Mouse (Mus musculus) megakaryocyte progenitor cell, adult 5-6 weeks (primary cell): ENCODE measurements at regions not wholly inside any gene's neighbourhood (a gene's known extent, or its start where the extent isn't known, plus 50 kb on each side); places are given as distances from the start of the nearest gene placed in this dataset.

Experiments
- ATAC-seq: replicated peaks from 2 replicates; pipeline ENCODE4 v1.8.0; 2016; ENCODE audit warnings: mild to moderate bottlenecking, moderate TSS enrichment, inconsistent platforms; ENCODE audit not compliant: poor library complexity

DNA sequence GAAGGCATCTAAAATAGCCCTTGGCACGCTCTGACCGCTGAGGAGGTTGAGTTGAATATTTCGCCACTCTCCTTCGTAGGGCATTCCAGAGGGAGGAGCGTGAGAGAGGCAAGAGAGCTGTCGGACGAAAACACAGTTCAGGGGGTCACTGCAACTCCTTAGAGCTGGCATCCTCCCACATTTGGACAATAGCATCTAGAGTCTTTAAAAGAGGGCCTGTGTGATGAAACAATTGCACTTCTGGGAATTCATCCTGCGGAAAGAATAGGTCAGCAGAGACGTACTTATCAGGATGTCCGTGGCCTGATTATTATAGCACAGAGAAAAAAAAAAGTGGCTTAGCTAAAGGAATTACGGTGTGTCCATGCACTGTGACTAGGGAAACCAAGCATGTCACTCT is 156.8 kb downstream of the Efnb1 start:
- ATAC-seq: no peak

DNA sequence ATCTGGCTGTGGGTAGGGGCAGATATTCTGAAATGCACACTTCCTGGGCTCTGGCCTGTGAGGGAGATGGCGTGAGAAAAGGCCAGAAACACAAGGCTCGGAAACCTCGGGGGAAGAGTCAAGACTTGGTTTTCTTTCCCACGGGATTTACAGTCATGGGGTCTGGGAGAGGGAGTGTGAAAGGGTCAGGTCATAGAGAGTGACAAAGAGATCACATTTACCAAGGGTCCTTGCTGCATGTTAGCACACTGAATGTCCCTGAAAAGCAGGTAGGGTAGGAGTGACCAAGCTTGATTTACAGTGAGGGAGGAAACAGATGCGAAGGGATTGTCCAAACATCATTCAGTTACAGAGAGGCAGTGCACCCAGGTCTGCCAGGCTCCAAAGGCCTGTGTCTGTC is 156.0 kb downstream of the Efnb1 start:
- 0 out of 2 replicates have a peak, but pooled peaks have one; percentile 39 for ATAC-seq

DNA sequence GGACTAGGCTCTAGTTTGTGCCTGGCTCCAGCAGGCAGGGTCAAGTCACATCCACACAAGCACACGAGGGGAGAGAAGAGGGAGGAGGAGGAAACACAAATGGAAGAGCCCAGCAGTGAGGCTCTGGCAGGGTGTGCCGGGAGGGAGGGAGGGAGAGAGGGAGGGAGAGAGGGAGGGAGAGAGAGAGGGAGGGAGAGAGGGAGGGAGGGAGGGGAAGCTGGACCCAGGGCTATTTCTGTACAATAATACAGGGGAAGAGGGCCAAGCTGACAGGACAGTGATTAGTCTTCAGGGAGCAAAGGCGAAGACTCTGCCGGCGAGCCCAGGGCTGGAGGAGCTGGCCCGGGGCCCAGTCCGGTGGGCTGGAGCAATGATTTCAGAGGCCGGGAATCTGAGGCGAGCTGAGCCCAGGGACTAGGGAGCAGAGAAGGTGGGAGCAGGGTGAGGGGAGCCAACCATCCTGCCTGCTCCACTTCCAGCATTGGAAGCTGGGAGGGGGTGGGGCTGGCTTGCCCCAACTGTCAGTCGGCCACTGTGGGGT is 155.6 kb downstream of the Efnb1 start:
- ATAC-seq: no peak

DNA sequence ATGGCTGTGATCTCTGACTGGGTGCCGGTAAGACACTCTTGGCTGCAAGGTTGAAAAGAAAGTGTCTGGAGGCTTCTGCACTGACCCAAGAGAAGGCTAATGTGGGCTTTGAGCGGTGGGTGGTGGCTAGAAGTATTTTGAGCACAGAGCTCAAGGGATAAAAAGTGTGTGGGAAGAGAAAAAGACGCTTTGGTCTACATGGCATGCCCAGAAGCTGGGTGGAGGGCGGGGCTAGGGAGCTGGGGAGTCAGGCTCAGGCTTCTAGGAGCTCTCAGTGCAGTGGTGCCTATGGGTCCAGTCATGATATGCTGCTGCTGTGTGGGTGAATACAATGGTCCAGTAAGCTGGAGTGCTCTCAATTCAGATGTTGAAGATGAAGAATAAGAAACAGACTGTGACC is 152.1 kb downstream of the Efnb1 start:
- ATAC-seq: no peak

DNA sequence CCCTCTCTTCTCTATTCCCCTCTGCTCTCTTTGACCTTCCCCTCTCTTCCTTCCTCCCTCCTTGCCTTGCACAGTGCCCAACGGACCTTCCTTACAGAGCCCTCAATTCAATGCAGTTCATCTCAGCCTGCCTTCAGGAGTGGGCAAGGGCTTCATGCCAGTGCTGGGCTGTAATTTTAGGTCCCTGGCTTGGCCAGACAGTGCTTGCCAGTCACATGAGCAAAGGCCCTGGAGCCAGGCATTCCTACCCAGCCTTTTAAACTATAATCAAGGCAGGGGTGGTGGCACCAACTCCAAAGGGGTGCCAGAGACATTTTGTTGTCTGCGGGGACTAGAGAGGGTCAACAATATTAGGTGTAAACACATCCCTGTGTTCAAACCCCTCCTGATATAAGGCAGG is 150.9 kb downstream of the Efnb1 start:
- ATAC-seq: no peak

DNA sequence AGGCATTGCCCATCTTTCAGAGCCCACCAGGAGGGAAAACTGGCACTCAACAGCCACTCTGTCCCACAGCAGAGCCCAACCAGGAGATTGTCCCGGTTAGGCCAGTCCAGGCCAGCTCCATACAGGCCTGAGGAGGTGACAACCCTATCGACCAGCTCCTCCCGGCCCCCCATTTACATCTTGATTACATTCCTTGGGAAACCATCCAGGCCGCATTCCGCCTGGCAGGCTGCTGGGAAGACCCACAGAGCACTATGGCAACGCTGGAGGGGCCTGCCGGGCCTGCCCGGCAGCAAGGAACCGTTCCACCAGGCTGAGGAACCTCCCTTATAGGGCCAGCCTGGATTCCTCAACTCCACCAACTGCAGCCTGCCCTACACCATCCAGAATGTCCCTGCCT is 149.7 kb downstream of the Efnb1 start:
- no peak for ATAC-seq

DNA sequence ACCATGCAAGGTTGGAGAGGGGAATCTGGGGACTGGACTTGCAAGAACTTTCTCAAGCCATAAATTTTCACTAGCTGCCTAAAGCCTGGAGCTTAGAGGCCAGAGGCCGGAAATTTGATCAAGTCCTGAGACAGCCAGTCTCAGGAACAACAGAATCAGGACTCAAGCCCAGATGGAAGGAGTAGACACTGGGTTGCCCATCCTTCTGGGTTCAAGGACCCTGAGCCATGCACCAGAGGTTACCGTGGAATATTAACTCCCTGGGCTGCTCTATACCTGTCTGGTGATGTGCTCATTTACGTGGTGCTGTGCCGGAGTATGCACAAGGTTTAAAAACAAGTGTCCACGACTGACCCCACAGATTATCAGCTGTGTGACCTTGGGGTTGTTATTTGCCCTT is 145.1 kb downstream of the Efnb1 start:
- ATAC-seq: no peak

DNA sequence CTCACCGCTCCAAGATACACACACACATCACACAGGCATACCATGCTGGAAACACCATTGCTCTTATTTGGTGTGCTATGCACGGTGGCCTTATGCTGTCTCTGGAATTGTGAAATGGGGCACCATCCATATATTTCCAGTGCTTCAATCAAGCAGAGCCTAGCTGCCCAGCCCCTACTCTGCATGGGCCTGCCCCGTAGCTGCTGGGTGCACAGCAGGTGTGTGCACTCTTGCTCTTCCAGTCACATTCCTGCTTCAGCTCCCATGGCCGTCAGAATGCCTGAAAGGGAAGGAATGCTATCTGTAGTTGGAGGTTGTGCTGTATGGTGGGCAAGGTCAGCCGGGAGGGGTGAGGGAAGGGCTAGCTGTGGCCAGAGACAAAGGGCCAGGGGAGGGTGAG is 144.6 kb downstream of the Efnb1 start:
- no peak for ATAC-seq

DNA sequence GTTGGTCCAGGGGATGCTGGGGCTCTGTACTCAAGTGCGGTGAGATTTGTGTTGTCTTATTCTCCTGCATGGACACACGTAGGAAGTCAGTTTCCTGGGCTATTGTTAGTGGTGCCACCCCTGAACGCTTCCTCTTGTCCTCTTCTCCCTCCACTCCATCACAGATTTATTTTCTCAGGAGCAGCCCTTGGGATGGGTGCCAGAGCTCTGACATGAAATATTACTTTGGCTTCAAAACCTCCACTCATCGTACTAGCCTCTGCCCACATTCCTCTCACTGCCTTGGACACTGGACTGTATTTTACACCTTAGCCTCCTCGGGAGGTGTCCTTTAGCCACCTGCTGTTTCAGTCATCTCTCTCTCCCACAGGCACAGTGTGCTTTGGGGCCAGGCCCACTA is 139.6 kb downstream of the Efnb1 start:
- no peak for ATAC-seq

DNA sequence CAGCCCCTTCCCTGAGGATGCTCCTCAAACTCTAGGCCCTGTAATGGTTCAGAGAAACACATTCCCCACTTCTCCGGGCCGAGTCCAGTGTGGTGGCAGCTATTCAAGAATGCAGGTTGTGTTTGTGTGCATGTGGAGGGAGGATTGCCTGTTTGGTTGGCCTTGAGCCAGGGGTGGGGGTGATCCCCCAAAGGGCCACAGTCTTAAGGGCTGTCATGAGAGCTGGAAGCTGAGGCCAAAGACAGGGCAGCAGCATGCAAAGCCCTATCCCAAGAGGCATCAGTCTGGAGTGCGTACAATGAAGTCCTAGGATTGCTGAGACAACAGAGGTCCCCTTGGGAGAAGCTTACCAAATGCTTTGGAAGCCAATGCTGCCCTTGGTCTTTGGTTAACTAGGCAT is 136.0 kb downstream of the Efnb1 start:
- no peak for ATAC-seq

DNA sequence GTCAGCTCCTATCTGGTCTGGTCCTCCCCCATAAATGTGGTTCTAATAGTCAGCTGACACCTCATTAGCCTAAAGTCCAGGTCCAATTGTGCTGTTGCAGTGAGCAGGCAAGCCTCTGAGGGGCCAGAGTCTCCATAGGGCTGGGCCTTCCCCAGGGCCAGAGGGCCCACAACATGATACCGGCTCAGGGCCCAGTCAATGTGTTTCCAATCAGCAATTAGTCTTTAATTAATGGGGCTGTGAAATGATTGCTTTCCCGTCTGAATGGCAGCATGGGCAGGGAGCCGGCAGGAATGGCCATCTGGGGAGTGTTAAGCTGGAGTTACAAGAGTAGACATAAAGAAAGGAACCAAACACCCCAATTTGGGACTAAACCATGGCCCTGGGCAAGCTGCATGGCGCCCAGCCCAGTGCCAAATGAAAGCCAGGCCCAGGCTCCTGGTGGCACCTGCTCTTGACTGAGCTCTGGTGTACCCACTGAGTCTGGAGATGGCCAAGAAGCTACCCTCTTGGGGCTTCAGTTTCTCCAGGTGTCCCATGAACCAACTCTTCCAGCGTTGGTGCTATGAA is 113.2 kb downstream of the Efnb1 start:
- no peak for ATAC-seq

DNA sequence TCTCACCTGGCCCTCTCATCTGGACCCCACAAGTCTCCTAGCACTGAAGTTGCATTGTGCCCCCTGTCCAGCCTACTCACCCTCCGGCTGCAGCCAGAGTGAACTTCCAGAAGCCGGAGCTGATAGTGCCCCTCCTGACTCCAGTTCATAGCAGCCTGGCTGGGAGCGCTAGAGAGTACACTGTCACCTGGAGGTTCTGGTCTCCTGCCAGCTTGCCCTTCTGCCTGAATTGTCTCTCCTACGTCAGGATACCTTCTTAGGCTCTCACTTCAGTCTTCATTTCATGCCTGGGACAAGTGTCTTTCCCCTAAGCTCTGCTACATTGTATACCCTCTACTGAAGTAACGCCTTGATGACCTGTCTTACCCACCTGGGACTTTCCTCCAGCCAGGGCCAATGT is 112.3 kb downstream of the Efnb1 start:
- ATAC-seq: no peak

DNA sequence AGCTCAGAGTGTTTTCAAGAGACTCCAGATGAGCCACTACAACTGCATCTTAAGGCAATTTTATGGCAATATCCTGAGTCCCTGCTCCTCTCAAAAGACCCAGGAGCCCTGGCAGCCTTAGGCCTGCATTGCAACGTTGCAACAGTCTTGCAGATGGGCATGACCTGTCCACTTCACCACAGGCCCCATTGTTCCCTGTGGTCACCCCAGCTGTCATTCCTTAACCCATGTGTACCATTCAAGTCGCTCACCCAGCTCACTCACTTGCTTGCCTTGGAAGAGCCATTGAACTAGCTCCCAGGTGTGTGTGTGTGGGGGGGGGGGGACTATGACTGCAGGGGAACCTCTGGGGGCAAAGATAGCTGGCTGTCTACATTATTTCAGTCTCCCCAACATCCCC is 110.8 kb downstream of the Efnb1 start:
- no peak for ATAC-seq

DNA sequence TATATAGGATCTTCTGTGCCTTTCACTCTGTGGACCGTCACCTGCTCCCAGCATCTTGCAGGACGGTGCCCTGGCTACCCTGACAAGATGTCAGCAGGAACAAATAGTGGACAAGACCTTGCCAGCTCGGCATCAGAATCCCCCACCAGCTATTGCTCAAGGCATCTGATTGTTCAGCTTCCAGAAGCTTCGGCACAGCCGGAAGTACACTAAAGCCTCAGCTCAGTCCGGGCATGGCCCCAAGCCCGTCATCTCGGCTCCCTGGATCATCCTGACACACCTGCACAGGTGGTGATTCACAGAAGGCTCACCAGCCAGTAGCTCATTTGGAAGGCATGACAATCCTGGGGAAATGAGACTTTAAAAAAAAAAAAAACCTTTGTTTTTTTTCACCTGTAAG is 110.1 kb downstream of the Efnb1 start:
- ATAC-seq: no peak

DNA sequence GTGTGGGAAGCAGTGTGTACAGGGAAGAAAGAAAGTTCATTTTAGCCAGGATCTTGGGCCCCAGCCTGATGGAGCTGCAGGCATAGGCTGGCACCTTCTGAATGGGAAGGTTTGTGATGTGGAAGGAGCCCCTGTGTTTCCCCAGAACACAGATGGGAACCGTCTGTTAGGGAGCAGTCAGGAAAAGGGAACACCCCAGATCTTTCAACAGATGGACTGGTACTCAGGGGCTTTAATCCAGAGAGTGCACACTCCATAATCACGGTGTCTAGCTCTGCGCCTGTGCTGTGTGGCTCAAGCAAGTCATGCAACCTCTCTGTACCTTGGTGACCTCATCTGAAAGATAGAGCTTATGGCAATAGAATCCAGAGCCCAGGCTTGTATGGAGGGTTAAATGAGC is 109.6 kb downstream of the Efnb1 start:
- no peak for ATAC-seq

DNA sequence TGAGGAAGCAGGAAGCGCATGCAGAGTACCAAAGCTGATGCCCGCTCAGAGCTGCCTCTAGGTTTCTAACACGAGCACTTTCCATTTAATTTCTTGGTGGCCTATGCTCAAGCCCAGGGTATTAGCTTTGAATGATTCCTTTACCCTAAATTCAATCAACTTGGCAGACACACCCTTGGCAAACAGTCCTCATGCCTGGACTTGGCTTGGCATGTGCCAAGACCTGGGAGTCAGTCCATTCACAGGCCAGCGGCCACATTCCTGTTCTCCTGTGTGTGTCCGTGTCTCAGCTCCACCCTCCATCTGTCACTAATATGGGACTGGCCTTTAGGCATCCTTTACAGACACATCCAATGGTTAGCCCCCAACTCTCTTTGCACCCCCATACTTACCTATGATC is 107.3 kb downstream of the Efnb1 start:
- ATAC-seq: no peak

DNA sequence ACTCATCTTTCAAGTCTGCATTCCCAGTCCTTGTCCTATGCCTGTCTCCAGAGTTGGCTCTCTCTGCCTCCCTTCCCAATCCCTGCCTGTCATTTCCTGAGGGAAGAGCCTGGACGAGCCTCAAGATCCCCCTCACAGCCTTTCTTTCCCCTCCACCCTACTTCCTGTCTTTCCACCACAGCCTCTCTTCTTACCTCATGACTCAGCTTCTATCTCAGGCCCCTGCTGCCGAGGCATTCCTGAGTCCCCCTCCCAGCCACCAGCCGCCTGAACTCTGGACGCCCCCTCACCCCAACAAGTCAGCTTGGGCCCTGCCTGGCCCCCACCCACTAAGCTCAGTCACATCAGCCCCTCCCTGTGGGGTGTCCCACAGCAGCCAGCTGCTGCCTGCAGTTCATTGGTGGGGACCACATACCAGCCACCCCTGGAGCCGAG is 105.8 kb downstream of the Efnb1 start:
- peak; percentile 34; the same call in 1 of the 2 replicates for ATAC-seq

DNA sequence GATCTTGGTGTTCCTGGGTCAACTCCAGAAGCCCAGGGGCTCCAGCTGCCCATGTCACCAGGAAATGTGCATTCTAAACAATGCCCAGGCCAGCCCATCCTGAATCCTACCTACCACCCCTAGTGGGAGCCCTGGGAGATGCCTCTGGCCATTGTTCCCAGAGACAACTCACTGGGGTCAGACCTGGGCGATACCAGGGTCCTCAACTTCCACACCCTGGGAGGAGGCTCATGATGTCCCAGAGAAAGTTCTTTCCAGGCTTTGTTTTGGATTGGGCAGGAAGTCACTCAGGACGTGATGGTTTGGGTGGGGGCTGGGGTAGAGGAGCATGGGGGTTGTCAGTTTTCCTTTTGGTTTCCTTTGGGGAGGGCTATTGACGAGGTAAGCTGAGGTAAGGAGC is 97.1 kb downstream of the Efnb1 start:
- no peak for ATAC-seq

DNA sequence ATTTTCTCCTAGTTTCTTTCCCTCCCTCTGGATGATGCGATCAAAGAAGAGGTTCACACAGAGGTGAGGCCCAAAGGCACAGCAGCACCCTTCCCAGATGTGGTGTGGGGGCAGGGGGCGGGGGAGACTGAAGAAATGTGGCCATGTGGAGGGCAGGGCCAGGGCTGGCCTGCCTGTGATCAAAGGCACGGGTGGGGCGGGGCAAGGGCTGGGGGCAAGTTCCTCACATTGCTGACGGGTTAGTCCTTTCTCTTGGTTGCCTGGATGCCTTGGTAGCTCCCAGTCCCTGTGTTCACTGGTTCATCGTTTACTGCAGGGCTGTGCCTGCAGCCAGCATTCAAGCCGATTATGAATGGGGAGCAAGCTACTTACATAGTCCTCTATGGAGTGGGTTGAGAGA is 96.4 kb downstream of the Efnb1 start:
- ATAC-seq: no peak

DNA sequence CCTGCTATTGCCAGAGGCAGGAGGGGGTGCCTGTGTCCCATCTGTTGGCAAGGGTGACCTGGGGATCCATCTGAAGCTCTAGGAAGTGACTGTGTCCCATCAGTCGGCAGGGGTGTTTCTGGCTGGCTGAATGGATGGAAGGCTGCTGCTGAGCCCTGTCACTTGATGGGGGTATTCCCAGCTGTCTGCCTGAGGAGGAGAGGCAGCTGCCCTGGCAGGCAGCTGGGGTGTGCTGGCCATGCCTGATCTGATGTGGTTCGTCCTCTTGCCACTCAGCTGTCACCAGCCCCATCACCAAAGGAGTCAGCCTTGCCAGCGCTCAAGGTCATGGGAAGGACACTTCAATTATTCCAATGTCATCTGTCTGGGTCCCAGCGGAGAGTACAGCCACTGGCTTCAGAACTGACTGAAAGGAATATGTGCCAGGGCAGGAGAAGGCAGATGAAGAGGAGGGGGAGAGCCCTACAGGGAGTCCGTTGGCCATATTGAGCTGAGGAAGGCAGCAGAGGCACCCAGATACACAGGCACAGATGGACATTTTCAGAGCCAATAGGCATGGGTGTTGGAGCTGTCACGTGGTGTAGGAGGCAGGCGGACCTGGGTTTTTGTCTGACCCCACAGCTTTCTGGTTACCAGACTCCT is 89.3 kb downstream of the Efnb1 start:
- no peak for ATAC-seq

DNA sequence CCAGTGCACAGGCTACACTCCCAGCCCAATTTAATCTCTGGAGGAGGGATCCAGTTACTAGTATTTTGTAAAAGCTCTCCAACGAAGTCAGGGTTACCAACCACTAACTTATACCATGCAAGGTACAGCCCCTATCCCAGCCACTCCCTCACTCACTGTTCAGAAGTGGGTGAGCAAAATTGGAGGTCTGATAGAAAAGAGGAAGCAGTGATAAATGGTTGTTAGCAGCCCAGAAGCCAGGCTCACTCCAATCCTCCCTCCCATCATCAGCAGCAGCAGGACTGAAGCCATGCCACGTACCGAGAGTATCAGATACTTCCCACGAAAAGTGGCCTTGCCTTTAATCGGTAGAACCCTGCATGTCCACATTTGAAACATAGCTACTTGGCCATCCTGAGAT is 86.1 kb downstream of the Efnb1 start:
- peak; percentile 52 for ATAC-seq

DNA sequence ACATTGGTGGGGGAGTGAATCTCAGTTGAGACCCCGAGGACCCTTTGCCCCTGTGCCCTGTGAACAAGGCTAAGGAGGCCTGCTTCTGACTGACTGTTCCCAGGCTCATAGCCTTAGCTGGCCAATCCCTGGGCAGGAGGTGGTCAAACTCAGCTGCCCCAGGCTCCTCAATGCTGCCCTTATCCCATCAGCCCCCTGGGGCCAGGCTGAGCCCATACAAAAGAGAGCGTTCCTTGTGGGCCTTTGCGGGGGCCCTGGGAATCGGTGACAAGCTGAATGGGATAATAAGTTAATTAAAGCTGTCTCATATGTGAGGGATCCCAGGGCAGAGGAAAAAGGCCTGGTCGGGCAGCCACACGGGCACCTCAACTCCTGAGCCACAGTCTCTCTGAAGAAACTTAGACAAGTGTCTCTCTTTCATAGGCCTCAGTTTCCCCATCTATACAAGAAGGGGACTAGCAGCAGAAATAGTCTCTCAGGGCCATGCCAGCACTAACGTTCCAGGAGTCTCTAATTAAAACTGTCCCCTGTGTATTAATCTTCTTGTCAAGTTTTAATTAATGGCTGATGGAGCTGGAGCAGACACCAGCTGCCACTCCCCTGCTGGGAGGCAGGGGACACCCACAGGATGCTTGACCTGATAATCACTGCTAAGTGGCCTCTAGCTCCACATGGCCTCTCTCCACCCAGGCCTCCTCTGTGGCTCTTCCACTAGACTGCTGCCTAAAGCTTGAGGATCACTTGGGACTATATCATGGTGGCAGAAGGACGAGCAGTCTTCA is 84.9 kb downstream of the Efnb1 start:
- no peak for ATAC-seq
